Mouse (Mus musculus): ENCODE data around the gene Psmf1. TPM values are rescaled to one million over a fixed set of nuclear protein-coding genes. Genes with fewer than 3 reads are reported as not detected.

The Psmf1 gene
- polyA plus RNA-seq, 1 experiment: 41.1 TPM

GRCm38 (mm10) chr2:151757451-151757850, 13.5 kb upstream of the Psmf1 start:
- no peaks in the 10 kb centered on the region for H3K4me1 ChIP-seq (ENCODE audit: control insufficient read depth, insufficient read depth, low read length)
- DNase-seq: no peak
- 73% methylated on average over 5 of the region's 5 CpGs for WGBS
- TF ChIP-seq POLR2A (IDR thresholded peaks at IDR 0.05; ENCODE audit: borderline replicate concordance, extremely low read depth, low read depth, low read length) (no peak), CTCF (IDR thresholded peaks at IDR 0.05; ENCODE audit: insufficient read depth, low read length) (no peak)
- no peak overlapping the region for H3K4me3 ChIP-seq (replicated peaks; ENCODE audit: extremely low read depth, low read depth, low read length)

DNA sequence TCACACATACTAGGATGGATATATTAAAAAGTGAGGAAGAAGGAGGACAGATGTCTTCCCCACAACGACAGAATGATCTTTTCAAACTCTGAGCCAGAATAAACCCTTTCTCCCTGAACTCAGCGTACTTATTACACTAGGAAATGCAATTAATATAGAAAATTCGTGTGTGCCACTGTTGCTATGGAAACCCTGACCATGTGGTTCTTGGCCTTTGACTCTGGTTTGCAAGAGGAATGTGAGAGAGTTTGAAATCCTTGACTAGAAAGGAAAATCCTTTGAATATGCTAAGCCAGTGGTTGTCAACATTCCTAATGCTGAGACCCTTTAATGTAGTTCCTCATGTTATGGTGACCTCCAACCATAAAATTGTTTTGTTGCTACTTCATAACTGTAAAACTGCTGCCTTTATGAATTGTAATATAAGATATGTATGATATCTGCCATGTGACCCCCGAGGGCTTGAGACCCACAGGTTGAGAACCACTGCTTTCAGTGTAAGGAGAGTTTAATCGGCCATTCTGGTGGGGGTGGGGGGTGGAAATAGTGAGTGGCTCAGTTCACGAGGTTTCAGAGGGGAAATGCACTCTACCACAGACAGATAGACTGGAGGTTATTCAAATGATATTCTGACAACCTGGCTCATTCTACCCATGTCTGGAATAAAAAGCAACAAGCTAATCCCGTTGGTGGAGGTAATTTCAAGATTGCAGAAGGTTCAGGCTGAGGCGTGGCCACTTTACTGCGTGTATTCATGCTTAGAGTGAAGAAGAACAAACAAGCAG, 12.5 kb upstream of the Psmf1 start:
- Histone ChIP-seq H3K4me3 (replicated peaks; ENCODE audit: extremely low read depth, low read depth, low read length) (no peak overlapping the region), H3K4me1 (ENCODE audit: control insufficient read depth, insufficient read depth, low read length) (no peaks in the 10 kb centered on the region)
- TF ChIP-seq POLR2A (IDR thresholded peaks at IDR 0.05; ENCODE audit: borderline replicate concordance, extremely low read depth, low read depth, low read length) (no peak), CTCF (IDR thresholded peaks at IDR 0.05; ENCODE audit: insufficient read depth, low read length) (no peak)
- DNase-seq: no peak
- 35% methylated on average over 9 of the region's 9 CpGs for WGBS

- Histone ChIP-seq H3K4me1 (ENCODE audit: control insufficient read depth, insufficient read depth, low read length) (no peaks in the 10 kb centered on the region), H3K4me3 (replicated peaks; ENCODE audit: extremely low read depth, low read depth, low read length) (no peak overlapping the region)
- WGBS: 68% methylated on average over 5 of the region's 5 CpGs
- DNase-seq: no peak
- TF ChIP-seq POLR2A (IDR thresholded peaks at IDR 0.05; ENCODE audit: borderline replicate concordance, extremely low read depth, low read depth, low read length): no peak
- TF ChIP-seq CTCF (IDR thresholded peaks at IDR 0.05; ENCODE audit: insufficient read depth, low read length): no peak
Observed at GRCm38 (mm10) chr2:151751330-151751729, 7.3 kb upstream of the Psmf1 start.

GRCm38 (mm10) chr2:151747847-151748705, 4.1 kb upstream of the Psmf1 start:
- Histone ChIP-seq H3K4me3 (replicated peaks; ENCODE audit: extremely low read depth, low read depth, low read length) (no peak overlapping the region), H3K4me1 (ENCODE audit: control insufficient read depth, insufficient read depth, low read length) (no peaks in the 10 kb centered on the region)
- 40% methylated on average over 19 of the region's 19 CpGs for WGBS
- DNase-seq: peak; percentile 62
- TF ChIP-seq CTCF (IDR thresholded peaks at IDR 0.05; ENCODE audit: insufficient read depth, low read length): peak; percentile 62
- TF ChIP-seq POLR2A (IDR thresholded peaks at IDR 0.05; ENCODE audit: borderline replicate concordance, extremely low read depth, low read depth, low read length): no peak

- DNase-seq: no peak
- no peak overlapping the region for H3K4me3 ChIP-seq (replicated peaks; ENCODE audit: extremely low read depth, low read depth, low read length)
- 58% methylated on average over 6 of the region's 6 CpGs for WGBS
- H3K4me1 ChIP-seq (ENCODE audit: control insufficient read depth, insufficient read depth, low read length): peaks cover 8% of the 10 kb centered on the region; the same call in 1 of the 2 replicates
- no peak for TF ChIP-seq CTCF (IDR thresholded peaks at IDR 0.05; ENCODE audit: insufficient read depth, low read length)
- no peak for TF ChIP-seq POLR2A (IDR thresholded peaks at IDR 0.05; ENCODE audit: borderline replicate concordance, extremely low read depth, low read depth, low read length)
Observed at GRCm38 (mm10) chr2:151742850-151743679, 921 bp downstream of the Psmf1 start.

DNA sequence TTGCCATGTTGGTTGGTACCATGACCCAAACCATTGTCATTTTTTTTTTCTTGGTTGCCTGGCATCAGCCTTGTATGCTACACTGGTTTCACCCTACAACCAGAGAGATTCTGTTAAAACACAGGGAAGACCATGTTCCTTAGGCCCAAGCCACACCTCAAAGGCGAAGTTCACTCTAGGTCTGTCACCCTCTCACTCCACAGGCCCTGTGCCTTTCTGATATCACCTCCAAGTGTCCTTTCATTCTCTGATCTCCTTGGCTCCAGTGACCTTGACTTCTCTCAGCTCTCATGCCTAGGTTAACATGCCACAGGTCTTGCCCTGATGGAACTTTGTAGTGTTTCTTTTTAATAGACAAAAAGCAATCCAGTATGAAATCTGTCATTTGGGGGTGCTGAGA, 1.9 kb downstream of the Psmf1 start:
- TF ChIP-seq POLR2A (IDR thresholded peaks at IDR 0.05; ENCODE audit: borderline replicate concordance, extremely low read depth, low read depth, low read length): no peak
- no peak for TF ChIP-seq CTCF (IDR thresholded peaks at IDR 0.05; ENCODE audit: insufficient read depth, low read length)
- 93% methylated on average over 1 of the region's 1 CpGs for WGBS
- peaks cover 8% of the 10 kb centered on the region; the same call in 1 of the 2 replicates for H3K4me1 ChIP-seq (ENCODE audit: control insufficient read depth, insufficient read depth, low read length)
- no peak for DNase-seq
- no peak overlapping the region for H3K4me3 ChIP-seq (replicated peaks; ENCODE audit: extremely low read depth, low read depth, low read length)

GRCm38 (mm10) chr2:151740741-151741526, 3.1 kb downstream of the Psmf1 start:
- TF ChIP-seq POLR2A (IDR thresholded peaks at IDR 0.05; ENCODE audit: borderline replicate concordance, extremely low read depth, low read depth, low read length) (peak; percentile 86; the same call in 1 of the 2 replicates), CTCF (IDR thresholded peaks at IDR 0.05; ENCODE audit: insufficient read depth, low read length) (0 out of 2 replicates have a peak, but pooled peaks have one; percentile 13)
- peak overlapping the region; percentile 93 for H3K4me3 ChIP-seq (replicated peaks; ENCODE audit: extremely low read depth, low read depth, low read length)
- under 1% methylated on average over 61 of the region's 61 CpGs for WGBS
- peak; percentile 87 for DNase-seq
- peaks cover 8% of the 10 kb centered on the region; the same call in 1 of the 2 replicates for H3K4me1 ChIP-seq (ENCODE audit: control insufficient read depth, insufficient read depth, low read length)

- no peak overlapping the region for H3K4me3 ChIP-seq (replicated peaks; ENCODE audit: extremely low read depth, low read depth, low read length)
- WGBS: 87% methylated on average over 7 of the region's 7 CpGs
Observed at GRCm38 (mm10) chr2:151739505-151739904, 4.5 kb downstream of the Psmf1 start.

More at GRCm38 (mm10) chr2:151739505-151739904, 4.5 kb downstream of the Psmf1 start:
- peaks cover 8% of the 10 kb centered on the region; the same call in 1 of the 2 replicates for H3K4me1 ChIP-seq (ENCODE audit: control insufficient read depth, insufficient read depth, low read length)
- no peak for TF ChIP-seq POLR2A (IDR thresholded peaks at IDR 0.05; ENCODE audit: borderline replicate concordance, extremely low read depth, low read depth, low read length)
- no peak for TF ChIP-seq CTCF (IDR thresholded peaks at IDR 0.05; ENCODE audit: insufficient read depth, low read length)
- no peak for DNase-seq

Data from lung, adult 2 months (tissue).